Mouse (Mus musculus) testis, postnatal 10 days (tissue): ENCODE results near the gene Tifab.

ENCODE experiments used
- DNase-seq: peaks from one replicate; pipeline ENCODE4 v3.0.0; 2021; ENCODE audit warnings: low spot score

The Tifab gene

DNA sequence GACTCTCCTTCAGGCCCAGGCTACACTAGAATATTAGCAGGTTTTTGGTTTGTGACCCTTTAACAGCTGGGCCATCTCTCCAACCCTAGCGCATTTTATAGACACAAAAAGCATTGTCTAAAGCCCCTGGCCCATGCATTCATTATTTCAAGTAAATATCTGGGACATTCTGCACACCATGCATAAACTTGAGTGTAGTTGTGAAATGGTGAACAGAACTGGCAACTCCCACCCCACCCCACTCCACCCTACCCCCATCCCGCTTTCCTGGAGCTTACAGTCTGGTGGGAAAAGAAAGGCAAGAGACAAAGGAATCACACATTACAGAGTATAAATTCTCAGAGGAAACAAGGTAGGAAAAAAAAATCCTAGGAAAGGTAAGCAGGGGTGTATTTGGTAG lies 42.5 kb downstream of the Tifab start, which contains the start of gene H2afy:
H2afy (minus strand) TSS at position 162 of the 400 bp plus-strand sequence.
- no peak for DNase-seq

DNA sequence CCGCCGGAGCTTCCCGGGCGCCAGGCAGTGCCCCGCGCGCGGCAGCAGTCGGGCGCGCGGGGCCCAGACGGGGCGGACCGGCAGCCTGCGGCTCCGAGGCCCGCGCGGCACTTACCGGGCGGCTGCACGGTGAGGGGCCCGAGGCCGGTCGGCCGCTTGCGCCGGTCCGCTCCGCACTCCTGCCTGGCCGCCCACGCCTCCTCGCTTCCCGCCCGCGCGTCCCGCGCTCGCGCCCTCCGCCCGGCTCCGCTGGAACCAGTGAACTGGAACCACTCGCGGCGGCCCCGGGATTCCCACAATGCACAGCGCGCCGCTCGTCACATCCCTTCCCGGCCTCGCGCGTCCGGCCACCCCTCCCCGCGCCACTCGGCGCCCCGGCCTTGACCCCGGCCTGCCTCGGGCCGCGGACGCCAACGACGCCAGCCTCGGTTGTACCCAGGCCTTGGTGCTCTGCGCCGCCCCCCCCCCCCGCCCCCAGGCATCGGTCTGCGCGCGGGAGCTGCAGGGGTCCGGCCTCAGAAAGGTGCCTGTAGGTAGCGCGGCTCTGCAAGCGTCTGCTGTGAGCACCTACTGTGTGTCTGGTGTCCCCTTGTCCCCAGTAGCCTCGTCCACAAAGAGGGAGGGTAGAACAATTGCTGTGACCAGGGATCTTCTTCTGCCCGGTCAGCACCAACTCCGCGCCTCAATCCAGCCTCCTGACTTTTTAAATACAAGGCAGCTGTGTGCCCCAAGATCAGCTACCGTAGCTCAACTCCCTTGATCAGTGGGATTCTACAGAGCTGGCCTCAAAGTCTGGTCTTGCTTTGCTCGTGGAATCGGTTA lies 43.2 kb downstream of the Tifab start:
- peak; percentile 96 for DNase-seq

DNA sequence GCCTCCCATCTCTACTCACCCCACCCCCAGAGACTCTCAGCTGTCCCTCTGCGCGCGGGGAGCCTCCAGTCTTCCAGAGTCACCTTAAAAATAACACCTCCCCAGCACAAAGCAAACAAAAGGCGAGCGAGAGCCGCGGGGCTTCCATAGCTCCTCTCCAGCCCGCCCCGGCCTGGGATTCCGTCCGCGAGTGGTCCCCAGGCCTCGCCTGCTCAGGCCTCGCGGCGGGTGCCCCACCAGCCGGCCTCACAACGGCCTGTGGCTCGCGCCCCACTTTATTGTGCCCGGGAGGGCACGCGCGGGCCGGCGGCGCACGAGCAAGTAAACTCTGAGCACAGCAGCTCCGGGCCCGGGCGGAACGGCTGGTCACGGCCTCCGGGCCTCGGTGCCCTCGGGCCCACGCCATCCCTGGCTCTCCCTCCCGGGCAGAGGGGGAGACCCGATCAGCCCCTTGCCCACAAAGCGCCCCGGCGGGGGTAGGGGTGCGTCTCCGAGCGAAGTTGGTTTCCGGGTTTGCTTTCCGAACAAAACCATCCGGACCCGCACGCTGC lies 44.0 kb downstream of the Tifab start:
- peak; percentile 64 for DNase-seq

DNA sequence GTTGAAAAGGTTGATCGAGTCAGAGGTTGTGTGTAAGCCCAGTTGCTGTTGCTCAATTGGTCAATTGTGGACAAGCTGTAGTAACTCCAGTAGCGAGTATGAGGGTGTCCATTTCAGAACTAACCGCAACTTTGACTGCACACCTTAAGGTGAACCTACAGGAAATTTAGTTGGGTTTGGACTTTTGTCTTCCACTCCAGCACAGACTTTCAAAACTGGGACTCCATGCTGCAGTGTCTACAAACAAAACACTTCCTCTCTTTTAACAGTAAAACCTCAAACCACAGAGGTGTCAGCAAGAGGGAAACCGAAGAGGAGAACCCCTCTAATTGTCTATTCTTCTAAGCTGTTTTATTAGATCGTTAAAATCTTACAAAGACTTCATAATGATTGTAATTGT lies 44.7 kb downstream of the Tifab start:
- no peak for DNase-seq

DNA sequence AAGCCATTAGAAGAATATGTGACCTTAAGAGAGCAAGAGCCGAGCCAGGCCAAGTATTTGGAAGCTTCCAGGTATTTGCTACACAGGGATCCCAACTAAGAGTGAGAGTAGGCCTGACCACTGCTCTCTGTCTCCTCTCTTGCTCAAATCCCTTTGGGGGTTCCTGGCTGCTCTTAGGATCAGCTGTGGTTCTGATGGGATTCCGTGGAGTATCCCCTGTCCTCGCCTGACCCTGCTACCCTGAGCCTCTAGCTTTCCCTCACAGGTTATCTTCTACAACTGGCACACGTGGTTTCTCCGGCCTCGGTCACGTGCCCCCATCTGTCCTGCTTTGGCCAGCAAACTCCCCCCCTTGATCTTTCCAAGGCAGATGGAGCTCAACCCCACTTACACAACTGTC lies 45.7 kb downstream of the Tifab start:
- no peak for DNase-seq

DNA sequence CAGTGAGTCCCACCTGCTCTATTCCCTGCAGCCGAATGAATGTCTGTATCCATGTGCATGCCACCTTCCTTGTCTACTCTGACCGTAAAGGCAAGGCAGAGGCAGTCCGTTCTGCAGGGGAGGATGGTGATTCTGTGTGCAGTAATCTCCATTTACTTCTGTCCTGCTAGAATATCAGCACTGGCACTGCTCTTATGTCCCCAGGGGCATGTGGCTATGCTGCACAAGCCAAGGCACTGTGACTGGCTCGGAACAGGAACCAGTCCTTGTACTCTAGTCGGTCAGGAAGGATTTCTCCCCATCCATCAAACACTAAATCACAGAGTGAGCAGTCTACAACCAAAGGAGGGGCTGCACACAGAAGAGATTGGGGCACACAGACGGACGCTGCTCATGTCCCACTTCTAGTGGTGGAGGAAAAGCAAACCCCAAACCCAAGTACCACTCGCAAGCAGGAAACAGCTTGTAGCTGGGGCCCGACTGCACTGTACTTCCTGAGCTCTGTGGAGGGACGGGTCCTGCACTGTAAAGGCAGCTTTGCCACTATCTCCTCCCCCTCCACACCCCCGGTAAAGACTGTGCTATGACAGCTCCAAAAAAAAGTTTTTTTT lies 46.3 kb downstream of the Tifab start:
- no peak for DNase-seq

DNA sequence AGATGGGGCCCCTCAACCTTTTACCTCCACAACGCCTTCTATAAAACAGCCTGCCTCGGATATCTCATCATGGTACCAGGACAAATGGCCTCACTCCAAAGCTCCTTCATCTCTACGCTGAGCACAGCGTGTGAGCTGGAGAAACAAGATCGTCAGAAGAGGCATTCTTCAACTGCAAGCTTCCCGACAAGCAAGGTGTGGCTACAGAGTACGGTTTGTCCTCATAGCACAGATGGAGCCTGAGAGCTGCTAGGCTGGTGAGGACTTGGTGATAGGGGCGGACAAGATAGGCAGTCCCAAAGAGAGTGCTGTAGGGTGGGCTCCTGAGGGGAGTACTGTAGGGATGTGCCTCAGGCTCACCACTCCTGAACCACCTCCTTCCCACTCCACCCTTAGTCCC lies 48.1 kb downstream of the Tifab start:
- no peak for DNase-seq

DNA sequence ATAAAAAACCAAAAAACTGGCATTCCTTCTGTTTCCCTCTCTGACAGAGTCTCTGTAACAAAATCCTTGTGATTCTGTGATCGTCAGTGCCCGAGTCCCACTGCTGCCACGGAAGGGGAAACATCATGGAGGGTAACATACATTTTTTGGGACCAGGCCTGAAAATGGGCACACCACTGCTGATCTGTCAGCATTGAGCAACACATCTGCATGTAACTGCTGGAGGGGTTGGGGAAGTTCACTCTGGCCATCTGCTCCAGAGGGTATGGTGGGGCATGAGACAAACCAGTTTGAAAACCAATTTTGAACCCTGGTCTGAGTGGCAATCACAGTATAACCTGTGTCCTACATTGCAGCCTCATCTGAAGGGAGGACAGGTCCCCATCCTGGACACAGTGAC lies 49.1 kb downstream of the Tifab start:
- DNase-seq: no peak

DNA sequence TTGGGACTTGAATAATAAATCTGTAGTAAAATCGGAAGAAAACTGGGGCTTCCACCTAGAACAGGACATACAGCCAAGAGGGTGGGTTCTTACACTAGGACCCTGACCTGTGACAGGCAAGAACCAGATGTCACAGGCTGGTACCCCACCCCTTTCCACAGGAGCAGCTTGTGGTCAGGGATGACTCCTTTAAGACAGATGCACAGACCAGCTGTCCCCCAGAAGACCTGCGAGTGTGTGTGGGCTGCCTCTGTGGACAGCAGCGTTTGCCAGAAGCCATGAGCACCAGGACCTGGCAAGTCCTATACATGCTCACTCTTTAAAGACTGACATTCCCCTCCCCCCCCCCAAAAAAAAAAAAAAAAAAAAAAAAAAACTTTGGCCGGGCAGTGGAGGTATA lies 49.7 kb downstream of the Tifab start:
- DNase-seq: no peak

DNA sequence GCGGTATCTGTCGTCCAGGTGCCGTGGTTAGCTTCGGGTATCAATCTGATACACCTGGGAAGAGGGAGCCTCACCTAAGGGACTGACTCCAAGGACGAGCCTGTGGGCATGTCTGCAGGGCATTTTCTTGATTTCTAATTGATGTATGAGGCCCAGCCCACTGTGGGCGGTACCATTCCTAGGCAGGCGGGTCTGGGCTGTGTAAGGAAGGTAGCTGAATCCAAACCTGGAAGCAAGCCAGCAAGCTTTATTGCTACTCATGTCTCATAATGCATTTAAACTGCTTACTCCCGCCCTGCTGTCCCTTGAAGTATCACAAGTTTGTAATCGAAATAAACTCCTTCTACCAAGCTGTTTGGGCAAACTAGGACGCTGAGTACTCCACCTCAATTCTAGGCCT lies 53.1 kb downstream of the Tifab start:
- DNase-seq: no peak
